Mouse (Mus musculus) liver, adult 2 months (tissue): Measurements from ENCODE around the gene Emc3.
A peak's percentile ranks its signal among the peaks of the same experiment; 100 is the strongest.

ENCODE experiments used
- CTCF ChIP-seq: fragments of 200-500 bp; IDR thresholded peaks from 2 replicates; pipeline ENCODE4 v1.5.1; 2011; ENCODE audit warnings: low read depth, low read length, control low read depth
- POLR2A ChIP-seq: fragments of 200-500 bp; IDR thresholded peaks from 2 replicates; pipeline ENCODE4 v1.6.1; 2011; ENCODE audit warnings: low read length, control low read depth; ENCODE audit not compliant: insufficient read depth; ENCODE audit errors: extremely low read depth

DNA sequence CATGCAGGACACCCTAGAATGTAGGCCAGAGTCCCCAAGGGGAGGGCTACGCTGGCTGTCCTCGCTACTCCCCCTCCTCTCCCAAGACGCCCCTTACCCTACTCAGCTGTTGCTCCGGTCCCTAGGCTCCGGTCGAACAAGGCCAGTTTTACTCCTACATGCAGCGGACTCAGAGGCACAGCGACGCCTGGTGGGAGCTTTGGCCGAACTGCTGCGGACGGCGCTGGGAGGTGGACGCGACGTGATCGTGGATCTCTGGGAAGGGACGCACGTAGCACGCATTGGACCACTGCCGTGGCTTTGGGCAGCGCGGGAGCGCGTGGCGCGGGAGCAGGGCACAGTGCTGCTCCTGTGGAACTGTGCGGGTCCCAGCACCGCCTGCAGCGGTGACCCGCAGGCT lies 62.0 kb downstream of the Emc3 start:
- TF ChIP-seq CTCF (peak; percentile 94), POLR2A (no peak)
